Mouse (Mus musculus) heart, embryonic 13.5 days (tissue): ENCODE measurements at regions not wholly inside any gene's neighbourhood (a gene's known extent, or its start where the extent isn't known, plus 50 kb on each side); places are given as distances from the start of the nearest gene placed in this dataset.
A peak's percentile ranks its signal among the peaks of the same experiment; 100 is the strongest.

Source experiments
- ATAC-seq: fragments of 200-750 bp; cut with Nextera tagmentation; 2 replicates; pipeline ENCODE4 v1.8.0; 2017; ENCODE audit warnings: moderate TSS enrichment; ENCODE audit not compliant: insufficient number of reproducible peaks, low FRiP score, low TSS enrichment; ENCODE audit errors: extremely low read depth
- H3K27ac ChIP-seq: fragments of 300-500 bp; sonication (generic); replicated peaks from 2 replicates; pipeline ENCODE4 v1.5.1; 2015; ENCODE audit warnings: moderate library complexity, mild to moderate bottlenecking, inconsistent platforms
- H3K27me3 ChIP-seq: fragments of 300-500 bp; sonication (generic); replicated peaks from 2 replicates; pipeline ENCODE4 v1.6.1; 2015; ENCODE audit warnings: mild to moderate bottlenecking, inconsistent platforms
- H3K36me3 ChIP-seq: fragments of 300-500 bp; sonication (generic); 2 replicates; pipeline ENCODE4 v1.6.1; 2015; ENCODE audit warnings: mild to moderate bottlenecking, inconsistent platforms
- H3K4me1 ChIP-seq: fragments of 300-500 bp; sonication (generic); 2 replicates; pipeline ENCODE4 v1.6.1; 2015; ENCODE audit warnings: inconsistent platforms
- H3K4me2 ChIP-seq: fragments of 300-500 bp; sonication (generic); 2 replicates; pipeline ENCODE4 v1.6.1; 2015; ENCODE audit warnings: inconsistent platforms, mild to moderate bottlenecking, moderate library complexity
- H3K4me3 ChIP-seq: fragments of 300-500 bp; sonication (generic); 2 replicates; pipeline ENCODE4 v1.5.1; 2015; ENCODE audit warnings: moderate library complexity, mild to moderate bottlenecking, inconsistent platforms
- H3K9ac ChIP-seq: fragments of 300-500 bp; sonication (generic); 2 replicates; pipeline ENCODE4 v1.6.1; 2015; ENCODE audit warnings: inconsistent platforms, mild to moderate bottlenecking, moderate library complexity
- H3K9me3 ChIP-seq: fragments of 300-500 bp; sonication (generic); 2 replicates; pipeline ENCODE4 v1.6.1; 2016; ENCODE audit warnings: inconsistent platforms
- WGBS: fragments of 180-500 bp; shearing (Covaris S2); methylation state at CpG from one replicate; pipeline ENCODE4 v1.1.7; 2015; ENCODE audit warnings: mixed read lengths; 5-methylcytosine and 5-hydroxymethylcytosine counted together

- Histone ChIP-seq H3K4me2 (no peak overlapping the region), H3K9ac (no peak overlapping the region), H3K9me3 (no peaks in the 10 kb centered on the region), H3K27ac (no peak overlapping the region), H3K4me1 (peaks cover 15% of the 10 kb centered on the region; the same call in 1 of the 2 replicates), H3K4me3 (no peak overlapping the region), H3K27me3 (peaks cover 72% of the 10 kb centered on the region), H3K36me3 (no peaks in the 10 kb centered on the region)
- 77% methylated on average over 3 of the region's 3 CpGs for WGBS
- ATAC-seq: no peak
These were observed 231.2 kb upstream of the 4930535I16Rik start for GRCm38 (mm10) chr4:124149037-124149436.

- Histone ChIP-seq H3K4me1 (peaks cover 15% of the 10 kb centered on the region; the same call in 1 of the 2 replicates), H3K9me3 (no peaks in the 10 kb centered on the region), H3K36me3 (no peaks in the 10 kb centered on the region), H3K27ac (no peak overlapping the region), H3K27me3 (peaks cover 78% of the 10 kb centered on the region), H3K4me2 (no peak overlapping the region), H3K9ac (no peak overlapping the region), H3K4me3 (no peak overlapping the region)
- WGBS: 51% methylated on average over 4 of the region's 4 CpGs
- ATAC-seq: no peak
These were observed 229.5 kb upstream of the 4930535I16Rik start for GRCm38 (mm10) chr4:124147276-124147675.

GRCm38 (mm10) chr4:124146135-124146534, 228.3 kb upstream of the 4930535I16Rik start:
- H3K4me2 ChIP-seq: peak overlapping the region; percentile 31

GRCm38 (mm10) chr4:124143630-124144029, 225.8 kb upstream of the 4930535I16Rik start:
- Histone ChIP-seq H3K4me3 (no peak overlapping the region), H3K36me3 (no peaks in the 10 kb centered on the region), H3K27me3 (peaks cover 45% of the 10 kb centered on the region), H3K4me1 (peaks cover 8% of the 10 kb centered on the region; the same call in 1 of the 2 replicates), H3K27ac (no peak overlapping the region), H3K9ac (no peak overlapping the region), H3K4me2 (no peak overlapping the region), H3K9me3 (no peaks in the 10 kb centered on the region)
- no peak for ATAC-seq
- 52% methylated on average over 5 of the region's 5 CpGs for WGBS

More at GRCm38 (mm10) chr4:124146135-124146534, 228.3 kb upstream of the 4930535I16Rik start:
- H3K27me3 ChIP-seq: peaks cover 69% of the 10 kb centered on the region
- H3K9ac ChIP-seq: no peak overlapping the region
- ATAC-seq: no peak
- no peaks in the 10 kb centered on the region for H3K36me3 ChIP-seq
- no peak overlapping the region for H3K27ac ChIP-seq
- no peak overlapping the region for H3K4me3 ChIP-seq
- peaks cover 15% of the 10 kb centered on the region; the same call in 1 of the 2 replicates for H3K4me1 ChIP-seq
- WGBS: 15% methylated on average over 8 of the region's 8 CpGs
- no peaks in the 10 kb centered on the region for H3K9me3 ChIP-seq

GRCm38 (mm10) chr4:124143226-124143625, 225.4 kb upstream of the 4930535I16Rik start:
- no peaks in the 10 kb centered on the region for H3K9me3 ChIP-seq
- ATAC-seq: no peak
- H3K36me3 ChIP-seq: no peaks in the 10 kb centered on the region
- no peak overlapping the region for H3K27ac ChIP-seq
- H3K27me3 ChIP-seq: peaks cover 42% of the 10 kb centered on the region
- 44% methylated on average over 7 of the region's 7 CpGs for WGBS
- H3K4me2 ChIP-seq: no peak overlapping the region
- H3K4me3 ChIP-seq: no peak overlapping the region
- no peak overlapping the region for H3K9ac ChIP-seq
- peaks cover 8% of the 10 kb centered on the region; the same call in 1 of the 2 replicates for H3K4me1 ChIP-seq

GRCm38 (mm10) chr4:124142083-124142482, 224.3 kb upstream of the 4930535I16Rik start:
- no peak for ATAC-seq

GRCm38 (mm10) chr4:124135165-124135470, 217.3 kb upstream of the 4930535I16Rik start:
- Histone ChIP-seq H3K9me3 (no peaks in the 10 kb centered on the region), H3K4me3 (no peak overlapping the region), H3K27ac (no peak overlapping the region), H3K27me3 (peaks cover 6% of the 10 kb centered on the region), H3K9ac (no peak overlapping the region), H3K4me1 (peaks cover 6% of the 10 kb centered on the region), H3K4me2 (no peak overlapping the region), H3K36me3 (no peaks in the 10 kb centered on the region)
- ATAC-seq: no peak
- WGBS: 51% methylated on average over 6 of the region's 6 CpGs

More at GRCm38 (mm10) chr4:124142083-124142482, 224.3 kb upstream of the 4930535I16Rik start:
- Histone ChIP-seq H3K9me3 (no peaks in the 10 kb centered on the region), H3K27me3 (peaks cover 34% of the 10 kb centered on the region), H3K36me3 (no peaks in the 10 kb centered on the region), H3K27ac (no peak overlapping the region), H3K4me1 (peaks cover 8% of the 10 kb centered on the region; the same call in 1 of the 2 replicates), H3K9ac (no peak overlapping the region), H3K4me3 (no peak overlapping the region), H3K4me2 (no peak overlapping the region)
- 9% methylated on average over 5 of the region's 5 CpGs for WGBS

- H3K9me3 ChIP-seq: no peaks in the 10 kb centered on the region
- H3K27me3 ChIP-seq: peaks cover 6% of the 10 kb centered on the region; the same call in 1 of the 2 replicates
- H3K9ac ChIP-seq: no peak overlapping the region
- no peak for ATAC-seq
- H3K36me3 ChIP-seq: no peaks in the 10 kb centered on the region
- 20% methylated on average over 6 of the region's 6 CpGs for WGBS
- no peak overlapping the region for H3K27ac ChIP-seq
- H3K4me2 ChIP-seq: no peak overlapping the region
- H3K4me3 ChIP-seq: no peak overlapping the region
- peaks cover 6% of the 10 kb centered on the region for H3K4me1 ChIP-seq
These were observed 216.7 kb upstream of the 4930535I16Rik start for GRCm38 (mm10) chr4:124134341-124135164.

GRCm38 (mm10) chr4:124130946-124131345, 213.1 kb upstream of the 4930535I16Rik start:
- 70% methylated on average over 5 of the region's 5 CpGs for WGBS

GRCm38 (mm10) chr4:124126258-124126657, 208.4 kb upstream of the 4930535I16Rik start:
- 81% methylated on average over 8 of the region's 8 CpGs for WGBS
- Histone ChIP-seq H3K9me3 (no peaks in the 10 kb centered on the region), H3K27me3 (no peaks in the 10 kb centered on the region), H3K36me3 (no peaks in the 10 kb centered on the region), H3K9ac (no peak overlapping the region), H3K4me2 (no peak overlapping the region), H3K4me1 (no peaks in the 10 kb centered on the region), H3K27ac (no peak overlapping the region), H3K4me3 (no peak overlapping the region)
- ATAC-seq: no peak

More at GRCm38 (mm10) chr4:124130946-124131345, 213.1 kb upstream of the 4930535I16Rik start:
- Histone ChIP-seq H3K27me3 (peaks cover 6% of the 10 kb centered on the region; the same call in 1 of the 2 replicates), H3K27ac (no peak overlapping the region), H3K4me3 (no peak overlapping the region), H3K9ac (no peak overlapping the region), H3K9me3 (no peaks in the 10 kb centered on the region), H3K4me1 (peaks cover 6% of the 10 kb centered on the region), H3K4me2 (no peak overlapping the region), H3K36me3 (no peaks in the 10 kb centered on the region)
- no peak for ATAC-seq

GRCm38 (mm10) chr4:124120334-124120733, 202.5 kb upstream of the 4930535I16Rik start:
- Histone ChIP-seq H3K27me3 (no peaks in the 10 kb centered on the region), H3K36me3 (no peaks in the 10 kb centered on the region), H3K9me3 (no peaks in the 10 kb centered on the region), H3K4me1 (no peaks in the 10 kb centered on the region), H3K4me2 (no peak overlapping the region), H3K27ac (no peak overlapping the region), H3K4me3 (no peak overlapping the region), H3K9ac (no peak overlapping the region)
- 61% methylated on average over 6 of the region's 6 CpGs for WGBS
- no peak for ATAC-seq
